Mouse (Mus musculus): ENCODE measurements around the gene Sec63. TPM values are rescaled to one million over a fixed set of nuclear protein-coding genes. Genes with fewer than 3 reads are reported as not detected.

Gene Sec63
- total RNA-seq (2023) = 66.1 TPM

GRCm38 (mm10) chr10:42760999-42761900 lies at the start of gene Sec63:
Sec63 (plus strand) TSS chr10:42761496.

GRCm38 (mm10) chr10:42860159-42860911 lies 99.0 kb downstream of the Sec63 start, which contains the start of gene Scml4:
Scml4 (plus strand) TSS chr10:42860370.

Other genes with a start within 250 kb of the Sec63 start
- gene Nr2e1, start 177.9 kb upstream of the Sec63 start, total RNA-seq (2023) = not detected
- 28.1 TPM for gene Ostm1, start 177.7 kb upstream of the Sec63 start, total RNA-seq (2023)
- gene Scml4, start 98.9 kb downstream of the Sec63 start, total RNA-seq (2023) = 216 TPM